In the genomic region with DNA sequence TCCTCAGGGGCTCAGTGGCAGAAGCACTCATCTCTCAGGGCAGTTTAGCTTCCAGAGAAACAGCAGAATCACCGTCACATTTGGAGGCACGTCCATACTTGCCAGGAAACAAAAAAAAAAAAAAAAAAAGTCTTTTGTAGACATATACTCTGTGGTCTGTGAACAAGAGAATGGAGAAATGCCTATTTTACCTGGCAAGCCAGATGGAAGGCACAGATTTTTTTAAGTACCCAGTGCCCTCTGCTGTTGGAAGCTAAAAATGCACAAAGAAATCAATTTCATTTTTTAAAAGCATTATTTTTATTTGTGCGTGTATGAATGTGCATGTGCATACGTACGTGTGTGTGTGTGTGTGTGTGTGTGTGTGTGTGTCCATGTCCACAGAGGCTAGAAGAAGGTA, we compare ENCODE assay signal across 10 mouse cellular contexts. TPM values are rescaled to one million over a fixed set of nuclear protein-coding genes. Genes with fewer than 3 reads are reported as not detected.
DNase-seq lines count a peak whose midpoint lies in the region; TF ChIP-seq lines count a peak whose summit lies in the region.
"Had no signal": no experiment of that assay in that cellular context is flagged by ENCODE, and none has a peak within 500 bp of the region (broad histone marks: within the 10 kb centered on the region; RNA-seq: fewer than 3 reads in every experiment).

No protein-coding gene starts in this region.

- no peaks in the 10 kb centered on the region for H3K4me1 ChIP-seq in kidney, adult 2 months (ENCODE audit: control insufficient read depth, insufficient read depth, low read length)
- no peaks in the 10 kb centered on the region for H3K4me1 ChIP-seq in cortical plate, adult 2 months (ENCODE audit: control insufficient read depth, insufficient read depth, low read length)
- H3K4me1 ChIP-seq: embryonic facial prominence, embryonic 12.5 days had no signal

- H3K27me3 ChIP-seq in kidney, adult 2 months (replicated peaks; ENCODE audit: control insufficient read depth, insufficient read depth, low read length) = no peaks in the 10 kb centered on the region
- H3K27me3 ChIP-seq: embryonic facial prominence, embryonic 12.5 days had no signal

- TF ChIP-seq POLR2A in kidney, adult 2 months (IDR thresholded peaks at IDR 0.05; ENCODE audit: low read depth, low read length) = no peak
- TF ChIP-seq POLR2A in cortical plate, adult 2 months (IDR thresholded peaks at IDR 0.05; ENCODE audit: extremely low read depth, insufficient read depth, low read length) = no peak

- no peaks in the 10 kb centered on the region for H3K36me3 ChIP-seq in kidney, adult 2 months (ENCODE audit: control insufficient read depth, insufficient read depth, low read length)
- H3K36me3 ChIP-seq: embryonic facial prominence, embryonic 12.5 days had no signal

- TF ChIP-seq CTCF in kidney, adult 2 months (conservative IDR thresholded peaks at IDR 0.05; ENCODE audit: insufficient read depth, insufficient read length, low read depth, low read length) = no peak
- peak; percentile 38; the same call in 1 of the 2 replicates for TF ChIP-seq CTCF in cortical plate, adult 2 months (IDR thresholded peaks at IDR 0.05; ENCODE audit: extremely low read depth, insufficient read depth, low read length)

- 47% methylated on average over 5 of the region's 5 CpGs for WGBS in kidney, adult 2 months

- no peak overlapping the region for H3K4me3 ChIP-seq in kidney, adult 2 months (ENCODE audit: insufficient read depth, low read depth, low read length)
- H3K4me3 ChIP-seq in cortical plate, adult 2 months (ENCODE audit: insufficient read depth, low read length) = no peak overlapping the region
- H3K4me3 ChIP-seq: embryonic facial prominence, embryonic 12.5 days had no signal

- peak; percentile 35 for DNase-seq in kidney, adult 2 months
- no peak for DNase-seq in kidney, postnatal 25 days
- DNase-seq in 416B (ENCODE audit: low read depth) = peak; percentile 73
- peak; percentile 73 for DNase-seq in CD4-positive, CD25-positive, alpha-beta regulatory T cell, adult 2 months (ENCODE audit: low read depth, low spot score)
- no peak for DNase-seq in gastrocnemius, postnatal 4 days (ENCODE audit: low spot score in 2 of 2)
- DNase-seq in adrenal gland, adult 8-10 months = no peak
- DNase-seq: adrenal gland, postnatal 14 days had no signal

- no peak overlapping the region for H3K27ac ChIP-seq in kidney, adult 2 months (ENCODE audit: insufficient read depth, low read depth, low read length)
- H3K27ac ChIP-seq in cortical plate, adult 2 months (ENCODE audit: insufficient read depth, low read length) = no peak overlapping the region
- H3K27ac ChIP-seq: embryonic facial prominence, embryonic 12.5 days; macrophage had no signal

RNA-seq across cellular contexts. Expression of a gene that starts 7.8 kb away (rescaled TPM):
- 12.8 and 14.8 TPM in 2 replicates for polyA plus RNA-seq in kidney, adult 2 months (2012; rRNA removed)
- 23.4 and 25.1 TPM in 2 replicates for polyA plus RNA-seq in cortical plate, adult 2 months (2012; rRNA removed)
- total RNA-seq in gastrocnemius, postnatal 4 days (2021) = 10 to 100 TPM; 25.4 to 32.8 TPM
- 10 to 100 TPM; 37.1 to 48.4 (median 40.7) TPM for total RNA-seq in adrenal gland, adult 8-10 months (2022)

RNA-seq across cellular contexts. Expression of a gene that starts 21.6 kb away (rescaled TPM):
- polyA plus RNA-seq in kidney, adult 2 months (2012; rRNA removed) = 1,163 and 1,191 TPM in 2 replicates
- polyA plus RNA-seq in cortical plate, adult 2 months (2012; rRNA removed) = 121 and 132 TPM in 2 replicates
- total RNA-seq in gastrocnemius, postnatal 4 days (2021) = 100 to 1,000 TPM; 129 to 135 TPM
- total RNA-seq in adrenal gland, adult 8-10 months (2022) = 100 to 1,000 TPM; 135 to 148 (median 141) TPM

Comparison
In these comparisons a context has a peak if more than half of its experiments do, and no peak if none do; other contexts are left out.
1. DNase-seq: peak in kidney, adult 2 months (single experiment), 416B (single experiment) and CD4-positive, CD25-positive, alpha-beta regulatory T cell, adult 2 months (single experiment); none in kidney, postnatal 25 days (0 of 2), gastrocnemius, postnatal 4 days (0 of 2) and adrenal gland, adult 8-10 months (single experiment).